Mouse (Mus musculus): ENCODE results near the gene Tsg101. TPM values are rescaled to one million over a fixed set of nuclear protein-coding genes. Genes with fewer than 3 reads are reported as not detected.

Gene Tsg101
- total RNA-seq, 2 experiments from 2014 or later, result 59.6 to 66.3 TPM

DNA sequence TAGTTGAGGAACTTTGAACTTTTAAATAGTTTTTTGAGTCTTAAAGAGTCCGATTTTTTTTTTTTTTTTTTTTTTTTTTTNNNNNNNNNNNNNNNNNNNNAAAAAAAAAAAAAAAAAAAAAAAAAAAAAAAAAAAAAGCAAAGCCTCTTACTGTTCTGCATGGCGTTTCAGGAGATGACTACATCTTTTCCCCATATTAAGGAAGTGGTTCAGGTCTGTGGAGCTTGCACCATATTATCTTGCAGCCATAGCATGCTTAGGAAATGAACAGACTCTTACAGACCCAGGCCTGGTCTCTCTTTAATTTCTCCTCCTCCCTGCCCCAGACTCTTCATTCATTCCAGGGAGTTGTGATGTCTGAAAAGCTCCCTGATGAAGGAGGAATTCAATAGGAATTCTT lies 38.8 kb downstream of the Tsg101 start:
- no peak for DNase-seq
- intact Hi-C loops (cut with DNase I), result no loop called here

DNA sequence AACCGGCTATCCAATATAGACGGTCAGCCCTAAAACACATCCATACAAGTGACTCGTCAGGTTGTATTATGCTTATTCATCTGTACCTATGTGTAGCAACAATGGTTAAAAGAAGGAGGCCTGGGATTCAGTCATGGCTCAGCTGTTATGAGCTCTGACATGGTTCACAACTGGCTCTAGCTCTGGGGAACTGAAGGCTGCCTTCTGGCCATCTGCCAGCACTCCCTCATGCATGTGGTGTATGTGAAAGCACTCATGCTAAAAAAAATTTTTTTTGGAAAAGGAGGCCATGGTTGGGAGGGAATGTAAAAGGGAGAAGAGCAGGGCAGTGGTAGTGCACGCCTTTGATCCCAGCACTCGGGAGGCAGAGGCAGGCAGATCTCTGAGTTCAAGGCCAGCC lies 39.9 kb downstream of the Tsg101 start:
- no peak for DNase-seq

DNA sequence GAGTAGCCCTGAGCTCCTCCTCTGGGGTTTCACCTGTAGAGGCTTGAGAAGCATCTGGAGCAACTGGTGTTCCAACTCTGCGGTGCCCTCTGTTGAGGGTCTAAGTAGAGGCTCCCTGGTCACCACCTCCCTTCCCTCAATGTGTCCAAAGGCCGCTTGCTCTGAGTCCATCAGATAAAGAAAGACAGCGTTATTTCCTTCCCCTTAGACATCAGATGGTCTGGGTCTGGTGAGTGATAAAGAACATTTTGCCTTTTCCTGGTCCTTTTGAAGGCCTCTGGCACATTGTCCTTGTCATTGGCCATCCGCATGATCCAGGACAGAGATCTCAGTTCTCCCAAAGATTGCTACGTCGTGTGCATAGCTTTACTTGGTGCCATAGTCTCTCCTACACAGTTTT lies 42.5 kb downstream of the Tsg101 start:
- DNase-seq, result no peak
- intact Hi-C loops (cut with DNase I), result no loop called here

More for the DNA sequence above, 39.9 kb downstream of the Tsg101 start:
- intact Hi-C loops (cut with DNase I), result no loop called here

DNA sequence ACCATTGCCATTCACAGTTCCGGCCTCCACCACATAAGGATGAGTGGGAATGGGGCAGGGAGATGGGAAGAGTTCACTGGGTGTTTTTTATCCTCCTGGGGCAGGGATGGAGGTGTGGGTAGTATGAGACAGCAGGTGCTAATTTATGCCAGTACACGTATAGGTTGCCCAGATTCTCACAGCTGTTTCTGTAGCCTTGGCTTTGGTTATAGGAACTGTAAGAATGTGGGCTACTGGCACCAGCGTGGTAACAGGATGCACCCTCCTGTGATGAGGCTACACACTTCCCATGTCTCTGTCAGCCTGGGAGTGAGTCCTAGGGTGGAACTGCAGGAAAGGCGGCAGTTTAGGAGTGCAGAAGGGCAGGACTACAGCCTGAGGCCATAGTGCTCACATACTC lies 42.9 kb downstream of the Tsg101 start:
- DNase-seq, result no peak
- intact Hi-C loops (cut with DNase I), result no loop called here

DNA sequence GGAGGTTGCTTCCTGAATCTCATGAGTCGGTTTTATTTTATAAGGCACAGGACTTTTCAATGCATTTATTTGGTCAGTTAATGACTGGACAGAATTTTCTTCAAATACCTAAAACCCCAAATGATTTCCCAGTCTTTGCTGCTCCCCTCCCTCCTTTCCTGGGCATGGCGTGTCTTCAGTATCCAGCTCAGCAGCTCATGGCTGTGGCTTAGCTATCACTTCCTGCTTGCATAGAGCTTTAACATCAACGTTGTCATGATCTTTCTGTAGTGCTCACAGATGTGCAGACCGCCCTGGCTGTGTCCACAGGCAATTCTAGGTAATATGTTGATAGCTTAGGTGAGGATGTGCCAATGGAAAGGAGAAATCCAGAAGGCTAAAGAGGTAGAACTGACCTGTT lies 47.8 kb downstream of the Tsg101 start:
- intact Hi-C loops (cut with DNase I), result no loop called here
- no peak for DNase-seq

DNA sequence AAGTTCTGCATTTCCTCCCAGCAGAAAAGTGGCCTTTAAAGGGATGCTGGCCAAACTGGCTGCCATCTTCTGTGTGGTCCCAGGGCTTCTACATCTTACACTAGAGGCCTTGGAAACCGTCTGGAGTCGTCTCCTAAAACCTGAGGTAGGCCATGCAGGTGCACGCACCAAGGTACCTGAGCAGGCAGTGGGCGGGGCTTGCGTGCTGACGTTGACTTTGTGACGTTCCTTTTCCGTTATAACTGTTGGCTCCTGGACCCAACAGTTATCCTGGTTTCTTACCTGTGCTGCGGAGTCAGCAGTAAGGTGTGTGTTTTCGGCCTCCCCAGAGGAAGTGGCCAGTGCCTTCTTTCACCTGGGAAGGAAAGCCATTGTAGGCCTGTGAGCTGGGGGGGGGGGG lies 58.8 kb downstream of the Tsg101 start, which contains the start of gene Ldhc:
Gene Ldhc (plus strand): TSS at position 208 of the 400 bp plus-strand sequence.
- intact Hi-C loops (cut with DNase I), result no loop called here
- DNase-seq, result no peak

DNA sequence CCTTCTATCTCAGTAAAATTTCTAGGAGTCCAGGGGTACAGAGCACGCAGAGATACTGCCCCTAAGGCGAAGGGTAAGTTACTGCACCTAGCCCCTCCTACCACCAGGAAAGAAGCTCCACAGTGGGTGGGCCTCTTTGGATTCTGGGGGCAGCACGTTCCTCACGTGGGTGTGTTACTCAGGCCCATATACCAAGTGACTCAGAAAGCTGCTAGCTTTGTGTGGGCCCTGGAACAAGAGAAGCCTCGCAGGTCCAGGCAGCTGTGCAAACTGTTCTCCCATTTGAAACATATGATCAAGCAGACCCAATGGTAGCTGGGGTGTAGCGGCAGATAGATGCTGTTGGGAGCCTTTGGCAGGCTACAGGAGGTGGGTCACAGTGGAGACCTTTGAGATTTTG lies 60.7 kb downstream of the Tsg101 start:
- intact Hi-C loops (cut with DNase I), result no loop called here
- no peak for DNase-seq

DNA sequence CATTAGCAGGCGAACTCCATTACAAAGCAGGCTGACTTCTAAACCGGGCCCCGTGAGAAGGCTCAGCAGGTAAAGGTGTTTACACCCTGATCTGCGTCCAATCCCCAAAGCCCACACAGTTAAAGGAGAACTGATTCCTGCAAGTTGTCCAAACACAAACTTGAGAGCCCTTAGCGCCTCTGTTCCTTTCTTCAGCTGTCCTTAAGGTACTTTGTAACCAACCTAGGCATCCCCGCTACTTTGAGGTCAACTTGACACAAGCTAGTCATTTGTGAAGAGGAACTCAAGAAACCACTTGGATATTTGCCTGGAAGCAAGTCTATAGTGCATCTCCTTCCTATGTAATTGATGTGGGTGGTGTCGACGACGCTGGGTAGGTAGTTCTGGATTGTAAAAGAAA lies 62.3 kb downstream of the Tsg101 start:
- intact Hi-C loops (cut with DNase I), result no loop called here
- DNase-seq, result no peak

DNA sequence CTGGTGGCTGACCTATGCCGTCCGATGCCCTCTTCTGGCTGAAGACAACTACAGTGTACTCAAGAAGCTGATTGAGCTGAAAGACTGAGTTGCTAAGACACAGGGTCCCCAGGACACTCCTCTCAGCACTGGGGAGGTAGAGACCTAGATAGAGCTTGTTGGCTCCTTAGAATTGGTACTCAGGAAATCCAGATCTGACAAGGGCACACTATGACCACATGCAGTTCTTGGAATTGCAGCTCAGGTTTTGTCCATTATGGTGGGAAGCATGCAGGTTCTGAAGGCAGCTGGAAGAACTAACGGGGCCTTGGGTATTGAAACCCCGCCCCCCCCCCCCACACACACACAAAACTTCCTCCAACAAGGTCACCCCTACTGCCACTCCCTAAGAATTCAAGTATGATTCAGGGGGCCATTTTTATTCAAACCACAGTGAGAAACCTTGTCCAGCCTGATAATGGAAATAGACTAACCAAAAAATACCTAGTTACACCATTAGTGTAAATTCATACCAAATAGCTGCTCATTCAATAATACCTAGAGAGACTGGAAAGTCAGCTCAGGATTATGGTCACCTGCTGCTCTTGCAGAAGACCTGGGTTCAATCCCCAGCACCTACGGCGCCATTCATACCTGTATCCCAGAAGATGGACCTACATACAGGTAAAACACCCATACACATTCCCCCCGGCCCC lies 63.8 kb downstream of the Tsg101 start:
- intact Hi-C loops (cut with DNase I), result loop anchor here (2.0 kb wide), 1 partner anchor 37 kb away; no protein-coding TSS in a partner anchor

DNA sequence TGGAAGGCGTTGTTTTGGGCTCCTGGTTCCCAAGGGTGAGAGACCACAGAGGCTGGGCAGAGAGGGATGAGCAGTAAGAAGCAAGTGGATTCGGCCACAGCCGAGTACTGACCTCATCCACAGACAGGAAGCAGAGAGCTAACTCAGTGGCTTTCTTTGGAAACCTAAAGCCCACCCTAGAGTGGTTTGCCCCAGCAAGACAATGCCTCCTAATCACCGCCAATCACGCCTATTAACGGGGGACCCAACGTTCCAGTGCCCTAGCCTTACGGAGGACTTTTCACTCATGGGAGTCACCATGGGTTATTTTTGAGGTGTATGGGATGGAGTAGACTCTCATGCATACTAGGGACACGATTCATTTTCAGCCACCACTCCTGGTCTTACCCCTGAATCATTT lies 66.4 kb downstream of the Tsg101 start:
- intact Hi-C loops (cut with DNase I), result loop anchor here (5.0 kb wide), 1 partner anchor 44 kb away; no protein-coding TSS in a partner anchor
- DNase-seq, result no peak

More for the DNA sequence above, 63.8 kb downstream of the Tsg101 start:
- DNase-seq, result no peak

DNA sequence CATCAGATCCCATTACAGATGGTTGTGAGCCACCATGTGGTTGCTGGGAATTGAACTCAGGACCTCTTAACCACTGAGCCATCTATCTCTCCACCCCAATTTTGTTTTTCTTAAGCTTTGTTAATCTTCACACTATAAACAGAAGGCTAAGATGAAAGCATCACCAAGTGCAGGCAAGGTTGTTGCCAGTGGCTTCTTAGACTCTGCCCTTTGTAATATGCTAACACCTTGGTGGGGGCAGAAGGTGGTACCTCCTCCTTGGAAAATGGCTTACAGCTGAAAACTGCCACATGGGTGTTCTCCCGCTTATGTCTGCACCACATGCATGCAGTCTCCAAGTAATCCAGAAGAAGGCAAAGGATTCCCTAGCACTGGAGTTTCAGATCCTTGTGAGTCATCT lies 67.1 kb downstream of the Tsg101 start:
- intact Hi-C loops (cut with DNase I), result loop anchor here (5.0 kb wide), 1 partner anchor 45 kb away; no protein-coding TSS in a partner anchor

DNA sequence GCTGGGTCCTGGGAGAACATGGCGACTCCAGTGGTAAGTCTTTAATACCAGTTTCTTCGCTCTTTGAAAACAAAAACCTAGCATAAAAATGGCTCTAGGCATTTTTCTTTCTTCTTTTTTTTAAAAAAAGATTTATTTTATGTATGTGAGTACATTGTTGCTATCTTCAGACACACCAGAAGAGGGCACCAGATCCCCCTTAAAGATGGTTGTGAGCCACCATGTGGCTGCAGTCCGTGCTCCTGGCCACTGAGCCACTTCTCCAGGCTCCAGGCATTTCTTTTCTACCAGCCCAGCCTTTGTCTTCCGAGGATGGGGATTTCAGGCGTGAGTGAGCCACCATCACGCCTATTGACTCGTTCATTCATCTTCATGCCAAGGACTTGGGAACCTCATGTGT lies 68.7 kb downstream of the Tsg101 start:
- intact Hi-C loops (cut with DNase I), result loop anchor here (5.0 kb wide), 1 partner anchor 46 kb away; no protein-coding TSS in a partner anchor
- DNase-seq, result no peak

More for the DNA sequence above, 67.1 kb downstream of the Tsg101 start:
- no peak for DNase-seq

DNA sequence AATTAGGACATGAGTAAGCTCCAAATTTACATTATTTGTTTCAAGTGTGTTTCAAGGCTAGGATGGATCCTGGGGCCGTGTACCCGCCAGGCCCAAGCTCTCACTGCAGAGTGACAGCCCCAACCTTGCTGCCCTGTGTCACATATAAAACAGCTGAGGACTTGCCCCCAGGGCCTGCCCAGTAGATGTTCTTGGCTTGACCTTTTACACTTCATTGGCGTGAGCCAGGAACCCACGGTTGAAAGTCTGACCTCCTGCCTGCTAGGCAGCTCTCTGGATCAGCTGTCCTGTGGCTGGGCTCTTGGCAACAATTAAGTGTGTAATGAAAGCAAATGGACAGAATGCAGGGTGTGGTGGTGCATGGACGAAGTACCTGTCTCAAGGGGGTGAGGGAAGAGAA lies 70.5 kb downstream of the Tsg101 start:
- no peak for DNase-seq
- intact Hi-C loops (cut with DNase I), result loop anchor here (5.0 kb wide), 2 partner anchors 68 to 158 kb away; partner anchors contain the start of genes Spty2d1 and Tsg101

DNA sequence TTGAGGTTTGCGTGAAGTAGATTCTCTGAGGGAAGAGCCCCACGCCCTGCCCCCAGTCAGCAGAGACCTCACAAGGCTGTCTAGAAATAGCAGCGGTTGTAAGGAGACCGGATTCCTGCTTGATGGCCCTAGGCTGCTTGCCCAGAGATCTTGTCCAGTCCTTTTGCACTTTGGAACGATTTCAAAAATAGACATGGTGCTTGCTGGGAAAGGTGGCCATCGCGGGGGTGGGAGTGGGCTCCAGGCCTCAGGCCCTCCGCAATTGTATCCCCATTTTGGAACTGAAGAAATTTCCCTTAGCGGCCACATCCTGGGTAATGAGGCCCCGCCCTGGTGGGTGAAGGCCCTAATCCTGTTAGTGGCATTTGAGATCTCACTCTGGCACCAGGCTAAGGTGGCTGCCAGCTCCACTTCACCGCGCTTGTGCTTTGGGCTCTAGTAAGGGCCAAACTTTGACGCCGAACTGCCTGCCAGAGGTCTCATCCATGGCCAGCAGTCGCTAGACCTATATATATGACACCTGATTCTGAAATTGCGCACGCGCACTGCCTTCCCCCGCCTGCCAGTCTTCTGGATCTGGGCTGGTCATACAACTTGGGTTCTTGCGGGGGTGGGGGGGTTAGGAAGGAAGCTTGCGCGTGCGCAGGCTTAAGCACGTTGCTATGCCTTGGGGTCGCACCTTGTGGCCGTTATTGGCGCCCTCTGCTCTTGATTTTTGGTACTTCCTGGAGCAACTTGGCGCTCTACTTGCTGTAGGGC lies 73.1 kb downstream of the Tsg101 start:
- DNase-seq, result peak; percentile 52 to 64
- intact Hi-C loops (cut with DNase I), result loop anchor here (1.0 to 5.0 kb wide), 3 partner anchors 51 to 161 kb away; partner anchors contain the start of genes Spty2d1 and Tsg101

DNA sequence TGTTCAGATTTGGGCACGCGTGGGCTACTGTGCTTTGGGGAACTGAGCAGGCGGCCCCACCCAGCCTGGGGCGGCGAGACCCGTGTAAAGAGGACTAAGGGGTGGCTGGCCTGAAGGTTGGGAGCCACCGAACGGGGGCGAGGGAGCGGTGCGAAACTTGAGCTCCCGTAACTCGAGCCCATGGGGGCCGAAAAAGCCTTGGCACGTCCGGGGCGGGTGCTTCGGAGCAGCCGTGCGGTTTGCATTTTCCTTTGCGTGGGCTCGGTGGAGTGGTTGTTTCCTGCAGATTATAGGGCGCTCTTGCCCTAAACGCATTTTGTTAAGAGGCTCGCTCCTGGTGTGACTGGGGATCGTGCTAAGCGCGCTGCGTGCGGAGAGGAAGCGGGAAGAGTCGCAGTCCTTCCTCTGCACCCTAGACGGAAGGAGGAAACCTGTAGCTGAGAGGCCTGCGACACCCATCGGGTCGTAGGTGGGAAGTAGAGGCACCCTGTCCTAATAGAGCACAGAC lies 73.7 kb downstream of the Tsg101 start:
- DNase-seq, result peak in 1 of 2 experiments; percentile 40
- intact Hi-C loops (cut with DNase I), result loop anchor here (1.0 to 5.0 kb wide), 3 partner anchors 51 to 161 kb away; partner anchors contain the start of genes Spty2d1 and Tsg101

DNA sequence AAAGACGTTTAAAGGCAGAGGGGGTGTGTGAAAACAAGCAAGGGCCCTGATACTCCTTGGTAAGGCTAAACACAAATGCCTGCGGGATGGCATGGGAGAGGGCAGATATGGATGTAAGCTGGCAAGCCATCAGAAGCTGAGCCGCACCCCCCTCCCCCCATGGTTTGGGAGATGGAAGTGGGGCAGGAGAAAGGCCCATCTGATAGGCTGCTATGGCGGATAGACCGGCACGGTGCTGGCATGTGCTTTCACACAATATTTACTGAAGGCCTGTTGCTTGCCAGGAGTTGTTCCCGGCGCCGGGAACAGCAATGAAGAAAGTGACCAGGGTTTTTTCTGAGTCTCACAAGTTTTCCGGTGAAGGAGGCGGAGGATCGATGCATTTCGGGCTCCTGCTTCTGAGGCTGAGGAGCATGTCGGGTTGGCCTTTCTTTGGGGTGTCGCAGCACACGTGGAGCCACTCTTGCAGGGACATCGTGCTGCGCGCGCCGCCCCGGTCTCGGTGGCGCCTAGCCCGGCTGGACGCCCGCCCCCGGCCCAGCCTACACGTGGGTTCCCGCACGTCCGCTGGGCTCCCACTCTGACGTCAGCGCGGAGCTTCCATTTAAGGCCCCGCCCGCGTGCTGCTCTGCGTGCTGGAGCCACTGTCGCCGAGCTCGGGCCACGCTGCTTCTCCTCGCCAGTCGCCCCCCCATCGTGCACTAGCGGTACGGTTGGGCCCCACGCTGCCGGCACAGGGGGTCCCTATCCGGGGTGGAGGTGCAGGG lies 74.4 kb downstream of the Tsg101 start:
- DNase-seq, result peak; percentile 97
- intact Hi-C loops (cut with DNase I), result loop anchor here (5.0 kb wide), 2 partner anchors 72 to 162 kb away; partner anchors contain the start of genes Spty2d1 and Tsg101

DNA sequence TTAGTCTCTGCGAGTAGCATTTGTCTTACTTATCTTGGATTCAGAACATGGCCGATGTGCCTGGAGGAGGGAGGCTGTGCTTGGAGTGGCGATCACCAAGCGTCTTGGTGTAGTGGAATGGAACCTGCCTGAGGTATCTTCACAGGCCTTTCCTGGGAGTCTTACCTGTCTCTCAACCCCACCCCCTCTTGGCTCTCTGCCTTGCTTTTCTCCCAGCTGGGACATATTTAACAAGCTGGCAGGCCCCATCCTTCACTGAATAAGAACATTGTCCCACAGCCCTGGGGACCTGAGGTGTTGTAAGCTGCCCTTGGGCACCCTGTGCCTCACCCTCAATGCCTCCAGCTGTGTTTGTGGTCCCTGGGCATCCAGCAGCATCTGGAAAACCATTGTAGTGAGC lies 76.2 kb downstream of the Tsg101 start:
- no peak for DNase-seq
- intact Hi-C loops (cut with DNase I), result no loop called here

DNA sequence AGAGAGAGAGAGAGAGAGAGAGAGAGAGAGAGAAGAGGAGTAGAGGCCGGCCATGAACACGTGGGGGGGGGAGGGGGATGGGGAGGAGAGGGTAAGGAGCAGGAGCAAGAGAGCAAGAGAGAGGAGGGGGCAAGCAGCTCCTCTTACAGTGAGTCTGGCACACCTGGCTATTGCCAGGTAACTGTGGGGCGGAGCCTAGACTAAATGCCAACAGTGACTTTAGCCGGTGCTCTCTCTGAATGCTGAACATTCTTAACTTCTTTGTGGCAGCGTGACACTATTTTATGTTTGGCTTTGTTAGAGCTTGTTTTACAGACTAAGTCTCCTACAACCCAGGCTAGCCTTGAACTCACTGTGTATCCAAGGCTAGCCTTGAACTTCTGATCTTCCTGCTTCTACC lies 77.5 kb downstream of the Tsg101 start:
- no peak for DNase-seq
- intact Hi-C loops (cut with DNase I), result no loop called here

DNA sequence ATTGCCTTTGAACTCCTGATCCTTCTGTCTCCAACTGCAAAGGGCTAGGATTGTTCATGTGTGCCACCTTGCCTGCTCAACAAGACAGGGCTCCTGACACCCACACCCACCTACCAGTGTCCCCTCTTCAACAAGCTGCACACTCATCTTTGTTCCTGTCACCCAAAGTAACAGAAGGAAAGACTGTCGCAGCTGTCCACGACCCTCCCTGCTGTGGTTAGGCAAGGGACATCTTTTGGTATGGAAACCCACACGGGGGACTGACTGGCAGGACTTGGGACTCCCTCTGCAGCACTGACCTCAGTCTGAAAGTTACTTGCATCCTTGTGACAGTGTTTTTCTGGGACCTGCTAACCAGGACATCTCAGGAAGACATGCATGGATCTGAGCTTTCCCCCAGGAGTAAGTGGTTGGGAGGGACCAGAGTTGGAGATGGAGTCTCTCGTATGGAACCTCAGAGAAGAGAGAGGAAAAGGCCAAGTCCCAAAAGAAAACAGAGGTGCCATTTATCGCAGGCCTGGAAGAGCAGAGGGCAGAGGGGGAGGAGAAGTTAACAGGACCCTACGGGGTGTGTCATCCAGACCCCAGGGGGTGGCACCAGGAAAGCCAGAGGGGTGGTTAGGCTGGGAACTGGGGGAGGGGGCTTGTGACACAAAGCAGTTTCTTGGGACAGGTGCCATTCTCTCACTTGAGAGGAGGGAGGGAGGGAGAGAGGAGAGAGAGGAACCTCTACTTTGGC lies 78.8 kb downstream of the Tsg101 start, which contains the start of gene Ldha:
Gene Ldha (plus strand): TSS at position 689 of the 739 bp plus-strand sequence.
- DNase-seq, result no peak
- intact Hi-C loops (cut with DNase I), result no loop called here

Measured in heart, postnatal 14 days (tissue).